Mouse (Mus musculus): ENCODE measurements around the gene 4930404H24Rik. TPM values are rescaled to one million over a fixed set of nuclear protein-coding genes. Genes with fewer than 3 reads are reported as not detected.
A peak's percentile ranks its signal among the peaks of the same experiment; 100 is the strongest.

4930404H24Rik gene
- total RNA-seq (2022): not detected

DNA sequence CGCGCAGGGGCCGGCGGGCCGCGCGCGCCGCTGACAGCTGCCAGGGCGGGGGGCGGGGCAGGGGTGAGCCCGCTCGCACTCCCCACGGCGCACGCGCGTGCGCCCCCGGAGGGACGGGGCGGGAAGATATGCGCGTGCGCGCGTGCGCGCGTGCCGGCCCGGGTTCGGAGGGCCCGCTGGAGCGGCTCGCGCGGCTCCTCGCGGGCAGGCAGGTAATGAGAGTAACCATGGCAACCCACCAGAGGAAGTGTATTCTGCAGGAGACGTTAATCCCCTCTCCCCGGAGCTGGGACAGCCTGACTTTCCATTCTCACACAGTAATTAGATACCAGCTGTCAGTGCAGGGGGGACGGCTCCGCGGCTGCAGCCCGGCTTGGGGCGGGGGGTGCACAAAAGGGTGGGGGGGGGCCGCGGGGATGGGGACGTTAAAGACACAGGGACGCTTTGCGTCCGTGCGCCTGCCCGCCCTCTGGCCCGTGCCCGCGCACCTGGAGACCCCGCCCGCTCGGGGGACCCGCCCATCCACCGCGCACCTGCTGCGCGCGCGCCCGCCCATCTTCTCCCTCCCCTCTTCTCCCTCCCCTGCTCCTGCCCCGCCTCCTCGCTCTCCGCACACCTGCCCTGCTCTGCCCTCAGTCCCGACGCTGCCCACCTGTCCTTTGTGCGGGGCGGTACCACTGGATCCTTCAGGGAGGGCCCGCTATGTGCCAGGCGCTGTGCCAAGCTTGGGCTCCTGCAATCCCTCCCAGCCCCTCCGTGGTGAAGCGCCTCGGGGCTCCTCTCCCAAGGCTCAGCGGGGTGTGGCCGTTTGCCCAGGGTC is at the start of gene 4930404H24Rik:
Gene 4930404H24Rik, plus strand, starts transcription at position 218 of the 820 bp plus-strand sequence.
- DNase-seq (ENCODE audit: low spot score in 2 of 2): peak in 1 of 2 experiments; percentile 77

DNA sequence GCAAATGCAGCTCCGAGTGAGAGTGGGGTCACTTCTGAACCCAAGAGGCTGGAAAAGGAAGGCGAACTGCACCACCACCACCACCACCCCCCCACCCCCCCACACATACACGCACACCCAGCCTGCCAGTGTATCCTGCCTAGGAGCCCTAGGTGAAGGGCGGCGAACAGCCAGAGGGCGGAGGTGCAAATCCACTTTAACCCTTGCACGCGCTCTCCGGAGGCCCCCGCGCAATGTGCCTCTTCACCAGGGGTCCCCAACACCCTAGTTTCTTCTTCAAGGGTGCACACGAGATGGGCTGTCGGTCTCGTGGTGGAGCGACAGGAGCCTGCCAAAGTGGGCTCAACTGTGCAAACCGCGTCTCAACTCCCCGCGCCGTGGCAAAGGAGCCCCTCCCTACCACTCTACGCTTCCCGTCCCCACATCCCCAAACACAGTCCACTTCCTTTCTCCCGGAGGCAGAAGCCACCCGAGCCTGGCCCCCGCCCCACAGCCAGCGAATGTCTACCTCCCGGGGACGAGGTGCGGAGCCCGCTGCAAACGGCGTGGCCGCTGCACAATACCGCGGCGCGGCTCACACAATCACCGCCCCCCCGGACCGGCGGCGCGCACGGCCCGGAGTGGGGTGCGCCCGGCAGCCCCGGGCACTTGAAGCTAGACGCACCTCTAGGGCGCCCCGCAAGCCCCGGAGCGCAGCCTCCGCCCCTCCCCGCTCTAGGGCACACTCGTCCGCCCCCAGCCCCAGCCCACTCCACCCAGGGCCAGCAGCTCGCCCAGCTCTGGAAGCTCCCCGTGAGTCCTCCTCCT is 49.0 kb upstream of the 4930404H24Rik start:
- DNase-seq (ENCODE audit: low spot score in 2 of 2): no peak

- DNase-seq (ENCODE audit: low spot score in 2 of 2): peak; percentile 39 to 68
Observed at GRCm38 (mm10) chr2:153444254-153445136, 48.1 kb upstream of the 4930404H24Rik start.

DNA sequence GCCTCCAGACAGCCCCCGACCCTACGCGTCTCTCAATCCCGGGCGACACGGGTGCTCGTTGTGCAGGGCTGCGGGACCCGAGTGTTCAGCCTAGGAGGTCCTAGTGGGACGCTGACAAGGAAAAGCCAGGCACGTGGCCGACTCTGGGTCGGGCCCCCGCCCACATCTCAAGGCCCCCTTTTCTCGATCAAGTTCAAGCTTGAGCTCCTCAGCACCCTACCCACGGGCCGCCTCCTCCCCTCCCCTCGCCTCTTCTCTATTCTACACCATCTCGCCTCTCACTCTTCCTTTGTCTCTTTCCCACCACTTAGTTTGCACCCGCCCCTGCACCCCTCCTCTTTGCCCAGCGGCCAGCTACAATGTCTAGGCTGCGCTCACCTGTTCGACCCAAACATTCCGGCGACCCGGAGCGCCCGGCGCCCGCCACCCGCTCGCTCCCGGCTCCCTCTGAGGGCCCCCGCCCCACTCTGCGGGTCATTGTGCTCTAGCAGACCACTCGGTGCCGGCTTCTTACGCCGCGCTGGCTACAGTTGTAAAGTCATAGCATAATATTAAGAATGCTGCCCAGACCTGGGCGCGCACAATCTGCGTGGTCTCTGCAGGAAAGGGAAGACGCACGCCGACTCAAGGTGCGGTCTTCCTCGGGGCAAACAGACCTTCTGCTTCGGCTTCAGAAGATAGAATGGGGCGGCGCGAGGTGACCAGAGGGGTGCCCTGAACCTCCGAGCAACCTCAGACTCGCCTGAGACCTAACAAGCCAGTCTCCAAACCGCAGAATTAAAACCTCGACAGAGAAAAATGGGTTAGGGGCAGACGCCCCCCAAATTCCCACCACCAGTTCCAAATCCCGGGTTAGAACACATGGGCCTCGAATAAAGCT is 47.2 kb upstream of the 4930404H24Rik start:
- peak in 1 of 2 experiments; percentile 44 for DNase-seq (ENCODE audit: low spot score in 2 of 2)

GRCm38 (mm10) chr2:153446017-153446408 is 46.6 kb upstream of the 4930404H24Rik start:
- no peak for DNase-seq (ENCODE audit: low spot score in 2 of 2)

DNA sequence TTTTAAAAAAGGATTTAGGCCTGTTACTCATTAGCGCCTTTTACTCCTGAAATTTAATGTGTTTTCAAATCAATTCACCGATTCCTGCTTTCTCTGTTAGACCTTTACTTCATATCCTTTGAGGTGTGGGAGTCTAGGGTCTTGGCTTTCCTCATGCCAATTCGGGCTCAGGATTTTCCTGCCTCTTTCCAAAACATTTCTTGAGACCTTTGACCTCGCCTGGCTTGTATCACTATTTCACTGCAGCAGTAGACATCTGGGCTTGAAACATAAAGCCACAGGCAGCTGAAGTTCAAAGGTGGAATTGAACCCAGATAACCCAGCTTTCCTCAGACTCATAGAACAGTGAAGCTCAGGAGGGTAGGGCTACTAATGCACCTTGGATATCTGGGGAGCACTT is 46.1 kb upstream of the 4930404H24Rik start:
- DNase-seq (ENCODE audit: low spot score in 2 of 2): no peak

DNA sequence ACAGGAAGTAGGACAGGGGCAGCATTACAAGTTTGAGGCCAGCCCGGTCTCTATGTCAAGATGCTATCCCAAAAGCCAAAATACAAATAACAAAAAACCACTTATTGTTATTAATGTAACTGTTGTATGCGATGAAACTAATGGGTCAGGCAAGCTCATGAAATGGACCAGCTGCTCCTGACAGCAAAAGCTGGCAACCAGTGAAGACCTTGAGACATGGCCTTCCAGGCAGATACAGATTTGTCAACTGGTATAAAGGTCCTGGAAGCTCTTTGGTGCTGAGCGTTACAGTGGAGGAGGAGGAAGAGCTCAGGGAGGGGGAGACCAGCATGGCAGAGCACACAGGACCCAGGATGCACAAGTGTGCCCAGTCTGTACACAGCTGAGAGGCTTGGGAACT is 44.9 kb upstream of the 4930404H24Rik start:
- DNase-seq (ENCODE audit: low spot score in 2 of 2): no peak

- no peak for DNase-seq (ENCODE audit: low spot score in 2 of 2)
Observed at GRCm38 (mm10) chr2:153448519-153448918, 44.1 kb upstream of the 4930404H24Rik start.

- DNase-seq (ENCODE audit: low spot score in 2 of 2): no peak
Observed at GRCm38 (mm10) chr2:153453961-153454759, 38.4 kb upstream of the 4930404H24Rik start.

- DNase-seq (ENCODE audit: low spot score in 2 of 2): no peak
Observed at GRCm38 (mm10) chr2:153454841-153455506, 37.6 kb upstream of the 4930404H24Rik start.

GRCm38 (mm10) chr2:153457467-153457866 is 35.1 kb upstream of the 4930404H24Rik start:
- no peak for DNase-seq (ENCODE audit: low spot score in 2 of 2)

- no peak for DNase-seq (ENCODE audit: low spot score in 2 of 2)
Observed at GRCm38 (mm10) chr2:153458022-153458441, 34.6 kb upstream of the 4930404H24Rik start.

DNA sequence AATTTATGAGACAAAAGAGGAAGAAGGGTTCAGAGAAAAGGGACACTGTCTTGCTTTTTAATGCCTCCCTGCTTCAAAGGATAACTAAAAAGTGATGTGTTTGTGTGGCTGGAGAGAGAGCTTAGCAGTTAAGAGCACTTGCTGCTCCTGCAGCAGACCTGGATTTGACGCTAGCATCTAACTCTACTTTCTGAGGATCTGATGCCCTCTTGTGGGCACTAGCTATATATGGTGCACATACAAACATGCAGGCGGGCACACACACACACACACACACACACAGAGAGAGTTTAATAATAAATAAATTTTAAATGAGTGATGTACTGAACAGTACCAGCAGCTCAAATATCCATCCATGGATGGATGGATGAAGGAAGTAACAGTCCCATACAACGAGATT is 29.3 kb upstream of the 4930404H24Rik start:
- DNase-seq (ENCODE audit: low spot score in 2 of 2): no peak

- no peak for DNase-seq (ENCODE audit: low spot score in 2 of 2)
Observed at GRCm38 (mm10) chr2:153467372-153467771, 25.2 kb upstream of the 4930404H24Rik start.

GRCm38 (mm10) chr2:153469317-153469716 is 23.3 kb upstream of the 4930404H24Rik start:
- no peak for DNase-seq (ENCODE audit: low spot score in 2 of 2)

DNA sequence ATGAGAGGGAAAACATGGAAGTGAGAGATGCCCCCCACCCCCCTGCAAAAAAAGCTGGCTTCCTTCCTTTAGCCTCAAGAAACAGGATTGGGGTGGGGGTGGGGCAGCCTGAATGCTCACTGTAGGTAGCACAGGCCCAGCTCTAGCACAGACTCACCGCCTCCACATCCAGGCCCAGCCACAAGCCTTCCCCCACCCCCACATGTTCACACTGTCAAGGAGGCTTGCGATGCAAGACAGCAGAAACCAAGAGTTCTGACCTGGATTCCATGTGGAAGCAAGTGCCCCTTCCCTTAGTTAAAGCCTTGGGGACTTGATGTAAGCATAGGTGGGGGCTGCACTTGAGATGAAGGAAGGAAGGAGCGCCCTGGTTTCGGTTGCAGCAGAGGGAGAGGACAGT is 22.8 kb upstream of the 4930404H24Rik start:
- no peak for DNase-seq (ENCODE audit: low spot score in 2 of 2)

GRCm38 (mm10) chr2:153470983-153471382 is 21.6 kb upstream of the 4930404H24Rik start:
- no peak for DNase-seq (ENCODE audit: low spot score in 2 of 2)

GRCm38 (mm10) chr2:153475114-153476112 is 17.2 kb upstream of the 4930404H24Rik start:
- no peak for DNase-seq (ENCODE audit: low spot score in 2 of 2)
